Mouse (Mus musculus) liver, postnatal 0 days (tissue): ENCODE measurements around the gene Tbc1d23. TPM values are rescaled to one million over a fixed set of nuclear protein-coding genes. Genes with fewer than 3 reads are reported as not detected.

Experiments
- ATAC-seq: fragments of 200-750 bp; cut with Nextera tagmentation; 2 replicates; pipeline ENCODE4 v1.8.0; 2017; ENCODE audit warnings: mild to moderate bottlenecking, moderate library complexity
- DNase-seq: peaks from one replicate; pipeline ENCODE4 v3.0.0-alpha.2; 2016
- H3K27ac ChIP-seq: fragments of 300-500 bp; sonication (generic); 2 replicates; pipeline ENCODE4 v1.5.1; 2014; ENCODE audit warnings: antibody characterized with exemption, moderate library complexity, mild to moderate bottlenecking, low read depth
- H3K27me3 ChIP-seq: fragments of 300-500 bp; sonication (generic); 2 replicates; pipeline ENCODE4 v1.6.1; 2014; ENCODE audit warnings: low read length, control low read depth, mixed read lengths; ENCODE audit not compliant: insufficient read depth
- H3K36me3 ChIP-seq: fragments of 300-500 bp; sonication (generic); replicated peaks from 2 replicates; pipeline ENCODE4 v1.6.1; 2014; ENCODE audit warnings: mild to moderate bottlenecking, control low read depth, low read length, moderate library complexity, mixed read lengths; ENCODE audit not compliant: insufficient read depth
- H3K4me1 ChIP-seq: fragments of 300-500 bp; sonication (generic); 2 replicates; pipeline ENCODE4 v1.6.1; 2014; ENCODE audit warnings: antibody characterized with exemption, mild to moderate bottlenecking, control low read depth; ENCODE audit not compliant: insufficient read depth
- H3K4me2 ChIP-seq: fragments of 300-500 bp; sonication (generic); 2 replicates; pipeline ENCODE4 v1.6.1; 2014; ENCODE audit warnings: low read depth, mild to moderate bottlenecking, low read length, moderate library complexity, mixed read lengths
- H3K4me3 ChIP-seq: fragments of 300-500 bp; sonication (generic); 2 replicates; pipeline ENCODE4 v1.5.1; 2014; ENCODE audit warnings: low read depth, low read length
- H3K9ac ChIP-seq: fragments of 300-500 bp; sonication (generic); replicated peaks from 2 replicates; pipeline ENCODE4 v1.6.1; 2014; ENCODE audit warnings: mild to moderate bottlenecking, moderate library complexity
- H3K9me3 ChIP-seq: fragments of 300-500 bp; sonication (generic); 2 replicates; pipeline ENCODE4 v1.6.1; 2016; ENCODE audit warnings: mild to moderate bottlenecking, control low read depth, low read length, mixed read lengths
- CTCF ChIP-seq: sonication (generic); IDR thresholded peaks from 2 replicates; pipeline ENCODE4 v1.5.1; 2016; ENCODE audit warnings: antibody characterized with exemption, low read depth
- EP300 ChIP-seq: IDR thresholded peaks from 2 replicates; pipeline ENCODE4 v1.6.1; 2016; ENCODE audit warnings: antibody characterized with exemption, low read depth, mild to moderate bottlenecking
- WGBS: fragments of 180-500 bp; shearing (Covaris S2); extraction: QIAGEN DNeasy Blood & Tissue Kit; methylation state at CpG from one replicate; pipeline ENCODE4 v1.1.7; 2014; ENCODE audit not compliant: insufficient replicate concordance; 5-methylcytosine and 5-hydroxymethylcytosine counted together
- polyA plus RNA-seq: library from polyadenylated mRNA; unstranded; fragments of >200 nt; fragmentation: Nextera tagmentation; extraction: Ambion mirVana; gene quantifications from 2 replicates; pipeline ENCODE4 v1.2.1, GENCODE M21; 2015

Gene Tbc1d23
- polyA plus RNA-seq, 1 experiment from 2014 or later = 6.4 TPM

DNA sequence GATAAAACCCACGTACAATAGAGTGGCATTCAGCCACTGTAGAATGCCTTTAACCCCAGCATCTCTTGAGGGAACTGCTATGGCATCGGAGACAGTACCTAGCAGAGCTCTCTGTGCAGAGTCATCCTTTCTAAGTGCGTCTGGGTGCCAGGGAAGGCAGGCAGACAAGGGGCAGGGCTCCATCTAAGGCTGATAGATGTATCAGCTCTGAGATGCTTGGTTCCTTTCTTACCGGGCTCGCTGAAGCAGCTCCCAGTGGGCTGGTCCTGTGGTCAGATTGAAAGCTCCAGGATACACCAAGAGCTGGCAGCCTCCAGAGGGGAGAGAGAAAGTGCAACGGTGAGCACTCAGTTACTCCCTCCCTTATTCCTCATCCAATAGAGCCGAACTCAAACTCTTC is 71.5 kb downstream of the Tbc1d23 start:
- no peak for DNase-seq
- Histone ChIP-seq H3K36me3 (peaks cover 47% of the 10 kb centered on the region), H3K4me2 (no peak overlapping the region), H3K9ac (no peak overlapping the region), H3K4me3 (no peak overlapping the region), H3K4me1 (peaks cover 6% of the 10 kb centered on the region; the same call in 1 of the 2 replicates), H3K9me3 (no peaks in the 10 kb centered on the region), H3K27ac (no peak overlapping the region; the same call in 1 of the 2 replicates), H3K27me3 (no peaks in the 10 kb centered on the region)
- no peak for ATAC-seq
- no peak for TF ChIP-seq CTCF
- TF ChIP-seq EP300 = no peak
- WGBS = 67% methylated on average over 7 of the region's 7 CpGs

DNA sequence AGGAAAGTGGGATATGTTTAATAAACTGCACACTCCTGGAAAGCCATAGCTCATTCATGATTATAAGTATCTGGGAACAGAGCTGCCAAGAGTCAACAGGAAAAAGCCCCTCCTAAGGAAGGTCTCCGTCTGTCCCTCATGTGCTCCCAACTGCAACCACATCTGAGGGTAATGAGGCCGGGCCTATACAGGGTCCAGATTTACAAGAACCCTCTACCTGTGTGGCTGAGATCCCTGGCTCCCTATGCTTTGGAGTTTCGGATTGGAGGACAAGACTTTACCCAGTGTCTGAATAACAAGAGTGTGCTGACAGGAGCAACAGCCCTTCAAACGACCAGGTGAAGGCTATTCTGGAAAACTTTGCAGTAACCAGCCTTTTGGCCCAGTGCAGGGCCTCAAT is 73.6 kb downstream of the Tbc1d23 start:
- H3K27me3 ChIP-seq = no peaks in the 10 kb centered on the region
- 65% methylated on average over 4 of the region's 4 CpGs for WGBS
- no peak overlapping the region for H3K4me2 ChIP-seq
- ATAC-seq (0 out of 2 replicates have a peak, but pooled peaks have one; percentile 12), DNase-seq (no peak)
- TF ChIP-seq CTCF (no peak), EP300 (no peak)
- H3K9me3 ChIP-seq = no peaks in the 10 kb centered on the region
- H3K4me1 ChIP-seq = 0 out of 2 replicates have a peak, but pooled peaks cover 6% of the 10 kb centered on the region
- no peak overlapping the region for H3K9ac ChIP-seq
- H3K36me3 ChIP-seq = peaks cover 56% of the 10 kb centered on the region
- no peak overlapping the region for H3K4me3 ChIP-seq
- no peak overlapping the region for H3K27ac ChIP-seq

GRCm38 (mm10) chr16:57157076-57157475 is 74.2 kb downstream of the Tbc1d23 start:
- H3K27ac ChIP-seq = no peak overlapping the region
- WGBS = 71% methylated on average over 4 of the region's 4 CpGs
- DNase-seq = no peak
- 0 out of 2 replicates have a peak, but pooled peaks cover 6% of the 10 kb centered on the region for H3K4me1 ChIP-seq
- no peak overlapping the region for H3K4me3 ChIP-seq
- H3K4me2 ChIP-seq = no peak overlapping the region
- H3K36me3 ChIP-seq = peaks cover 59% of the 10 kb centered on the region
- TF ChIP-seq CTCF (no peak), EP300 (no peak)
- no peaks in the 10 kb centered on the region for H3K9me3 ChIP-seq
- peak; percentile 29; the same call in 1 of the 2 replicates for ATAC-seq
- H3K27me3 ChIP-seq = no peaks in the 10 kb centered on the region
- no peak overlapping the region for H3K9ac ChIP-seq

- no peaks in the 10 kb centered on the region for H3K27me3 ChIP-seq
- ATAC-seq = no peak
- H3K9ac ChIP-seq = no peak overlapping the region
- H3K27ac ChIP-seq = 0 out of 2 replicates have a peak overlapping the region, but pooled peaks have one; percentile 1
- TF ChIP-seq EP300 = no peak
- TF ChIP-seq CTCF = no peak
- H3K4me2 ChIP-seq = no peak overlapping the region
- 0 out of 2 replicates have a peak, but pooled peaks cover 6% of the 10 kb centered on the region for H3K4me1 ChIP-seq
- no peak for DNase-seq
- H3K4me3 ChIP-seq = no peak overlapping the region
- no peaks in the 10 kb centered on the region for H3K9me3 ChIP-seq
- H3K36me3 ChIP-seq = peaks cover 54% of the 10 kb centered on the region
Measured at GRCm38 (mm10) chr16:57155899-57156298, 75.4 kb downstream of the Tbc1d23 start.

- no peaks in the 10 kb centered on the region for H3K27me3 ChIP-seq
- H3K4me2 ChIP-seq = no peak overlapping the region
- H3K4me1 ChIP-seq = no peaks in the 10 kb centered on the region
- H3K9me3 ChIP-seq = no peaks in the 10 kb centered on the region
- TF ChIP-seq EP300 (no peak), CTCF (no peak)
- peaks cover 54% of the 10 kb centered on the region for H3K36me3 ChIP-seq
- no peak overlapping the region for H3K4me3 ChIP-seq
- H3K27ac ChIP-seq = no peak overlapping the region
- DNase-seq (no peak), ATAC-seq (no peak)
- WGBS = 86% methylated on average over 4 of the region's 4 CpGs
- no peak overlapping the region for H3K9ac ChIP-seq
Measured at GRCm38 (mm10) chr16:57151437-57151836, 79.9 kb downstream of the Tbc1d23 start.

DNA sequence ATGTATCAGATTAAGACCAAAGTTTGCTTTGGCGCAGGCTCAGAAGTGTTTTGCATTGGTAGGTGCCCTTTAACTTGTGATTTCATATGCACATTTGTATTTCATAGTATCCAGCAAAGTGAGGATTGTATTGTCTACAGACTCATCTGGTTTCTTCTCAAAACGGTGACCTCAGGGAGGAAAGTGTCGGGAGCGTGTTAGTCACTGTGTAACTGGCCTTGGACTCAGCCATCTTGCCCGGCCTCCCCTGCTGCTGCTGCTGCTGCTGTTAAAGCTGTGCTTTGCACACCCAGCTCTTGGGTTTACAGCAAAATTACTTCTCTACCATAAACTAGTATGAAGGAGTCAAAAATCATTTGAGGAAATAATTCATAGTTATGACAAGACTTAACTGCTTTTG is 86.6 kb downstream of the Tbc1d23 start:
- ATAC-seq = no peak
- Histone ChIP-seq H3K9ac (no peak overlapping the region), H3K4me1 (no peaks in the 10 kb centered on the region), H3K27ac (no peak overlapping the region), H3K4me3 (no peak overlapping the region), H3K9me3 (no peaks in the 10 kb centered on the region), H3K4me2 (no peak overlapping the region), H3K36me3 (peaks cover 43% of the 10 kb centered on the region), H3K27me3 (no peaks in the 10 kb centered on the region)
- TF ChIP-seq CTCF = no peak
- TF ChIP-seq EP300 = no peak
- 81% methylated on average over 5 of the region's 5 CpGs for WGBS
- no peak for DNase-seq

- TF ChIP-seq EP300 (no peak), CTCF (no peak)
- ATAC-seq = no peak
- Histone ChIP-seq H3K27ac (no peak overlapping the region), H3K4me3 (no peak overlapping the region), H3K4me1 (peaks cover 15% of the 10 kb centered on the region), H3K36me3 (peaks cover 28% of the 10 kb centered on the region), H3K4me2 (no peak overlapping the region), H3K9ac (no peak overlapping the region), H3K9me3 (no peaks in the 10 kb centered on the region), H3K27me3 (no peaks in the 10 kb centered on the region)
- DNase-seq = no peak
- WGBS = 87% methylated on average over 6 of the region's 6 CpGs
Measured at GRCm38 (mm10) chr16:57133611-57134010, 97.7 kb downstream of the Tbc1d23 start.
